Mouse (Mus musculus): ENCODE data around the gene Gm20521.
"Not testable (repeated sequence)": the region's sequence is repeated elsewhere in the genome, so short reads cannot be mapped to it uniquely, and the experiment has no call there.

Gm20521 gene

DNA sequence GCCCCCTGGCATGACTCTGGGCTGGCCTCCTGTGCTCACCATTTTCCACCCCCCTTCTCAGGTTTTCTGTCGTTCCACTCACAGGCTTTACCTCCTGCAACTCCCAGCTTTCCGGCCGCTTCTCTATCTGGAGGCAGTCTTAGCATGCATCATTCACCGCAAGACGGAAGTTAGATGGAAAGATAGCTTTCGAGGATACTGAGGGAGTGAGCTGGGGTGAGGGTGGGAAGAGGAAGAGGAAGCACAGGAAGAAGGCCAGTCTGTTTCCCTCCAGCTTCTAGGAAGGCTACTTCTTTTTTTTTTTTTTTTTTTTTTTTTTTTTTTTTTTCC lies 53.6 kb downstream of the Gm20521 start:
- no peak for DNase-seq (ENCODE audit: low read depth, low spot score)

GRCm38 (mm10) chr14:54937361-54938182 lies 54.3 kb downstream of the Gm20521 start:
- no peak for DNase-seq (ENCODE audit: low read depth, low spot score)

DNA sequence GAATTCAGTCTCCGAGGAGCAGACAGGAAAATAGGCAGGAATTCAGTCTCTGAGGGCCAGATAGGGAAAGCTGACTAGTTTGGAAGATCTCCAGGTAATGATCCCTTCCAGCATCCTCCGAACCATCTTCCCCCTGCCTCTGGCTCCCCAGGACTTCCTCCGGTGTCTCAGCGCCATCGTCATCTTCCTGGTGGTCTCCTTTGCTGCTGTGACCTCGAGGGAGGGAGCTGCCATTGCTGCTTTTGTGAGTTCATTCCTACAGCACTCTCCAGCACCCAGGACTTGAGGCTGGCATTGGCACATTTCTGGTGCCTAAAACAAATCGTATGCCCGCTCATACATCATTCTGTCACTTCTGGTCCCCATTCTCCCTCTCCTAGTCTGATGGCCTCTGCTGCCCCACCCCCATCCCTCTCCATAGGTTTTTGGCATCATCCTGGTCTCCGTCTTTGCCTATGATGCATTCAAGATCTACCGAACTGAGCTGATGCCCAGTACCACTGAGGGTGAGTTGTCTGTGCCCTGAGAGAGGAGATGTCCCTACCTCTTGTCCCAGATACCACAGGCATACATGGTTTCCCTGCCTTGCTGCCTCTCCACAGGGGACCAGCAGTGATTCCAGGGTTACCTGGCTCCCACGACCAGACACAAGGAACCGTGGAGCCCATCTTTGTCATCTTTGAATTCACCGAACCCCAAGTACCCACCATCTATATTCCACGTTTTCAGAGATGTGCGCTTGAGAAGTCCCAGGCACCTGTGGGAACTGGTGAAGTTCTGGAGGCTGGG lies 55.4 kb downstream of the Gm20521 start:
- DNase-seq (ENCODE audit: low read depth, low spot score), result no peak

- DNase-seq (ENCODE audit: low read depth, low spot score), result no peak
Measured at GRCm38 (mm10) chr14:54939434-54940175, 56.4 kb downstream of the Gm20521 start.

DNA sequence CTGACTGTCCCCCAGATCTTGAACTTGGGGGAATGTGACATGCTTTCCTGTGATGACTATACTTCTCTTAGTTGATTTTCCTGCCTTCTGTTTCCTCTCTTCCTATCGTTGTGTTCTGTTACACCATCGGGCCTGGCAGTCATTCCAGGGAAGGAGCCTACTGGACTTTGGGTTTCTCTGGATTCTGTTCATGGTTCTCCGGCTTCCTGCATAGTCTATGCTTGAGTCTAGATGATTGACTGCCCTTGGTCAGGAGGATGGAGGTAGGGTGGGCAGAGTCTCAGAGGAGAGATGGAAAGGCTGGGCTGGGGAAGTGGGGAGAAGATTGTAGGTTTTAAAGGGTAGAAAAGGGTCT lies 56.9 kb downstream of the Gm20521 start:
- no peak for DNase-seq (ENCODE audit: low read depth, low spot score)

DNA sequence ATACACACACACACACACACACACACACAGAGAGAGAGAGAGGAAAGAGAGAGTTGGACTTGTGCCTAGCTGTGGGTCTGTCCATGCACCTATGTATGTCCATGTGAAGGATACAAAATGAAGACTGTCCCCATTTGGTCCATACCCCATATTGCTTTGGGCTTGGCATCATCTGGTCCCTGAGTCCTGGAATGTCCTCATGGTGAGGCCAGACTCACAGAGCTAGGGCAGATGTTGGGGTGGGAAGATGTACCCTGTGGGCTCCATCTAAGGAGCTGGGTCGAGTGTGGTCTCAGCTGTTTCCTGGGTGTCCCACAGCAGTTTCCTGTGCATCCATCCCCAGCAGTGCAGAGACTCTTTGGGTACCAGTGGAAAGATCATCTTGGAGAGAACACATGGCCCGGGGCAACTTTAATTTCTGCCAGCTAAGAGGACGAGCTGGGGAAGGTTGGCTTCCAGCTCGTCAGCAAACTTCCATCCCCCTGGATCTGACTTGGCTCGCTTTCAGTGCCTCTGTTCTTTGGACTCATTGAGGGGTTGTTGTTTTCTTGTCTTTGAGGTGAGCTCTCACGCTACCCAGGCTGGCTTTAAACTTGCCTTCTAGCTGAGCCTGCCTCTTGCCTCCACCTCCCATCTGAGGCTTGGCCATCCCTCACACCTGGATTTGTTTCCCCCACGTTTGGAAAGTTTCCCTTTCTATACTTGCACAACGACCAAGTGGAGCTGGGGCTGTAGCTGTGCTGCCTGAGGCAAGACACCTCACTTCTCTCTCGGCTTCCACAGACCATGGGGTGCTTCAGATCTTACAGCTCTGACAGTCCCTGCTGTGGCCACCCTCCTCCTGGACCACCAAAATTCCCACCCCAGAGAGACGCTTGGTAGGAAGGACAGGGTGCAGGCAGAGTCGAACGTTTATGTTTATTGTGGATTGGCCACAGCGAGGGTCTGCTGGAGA lies 58.1 kb downstream of the Gm20521 start:
- DNase-seq (ENCODE audit: low read depth, low spot score), result no peak

- no peak for DNase-seq (ENCODE audit: low read depth, low spot score)
Measured at GRCm38 (mm10) chr14:54942479-54942878, 59.2 kb downstream of the Gm20521 start.

GRCm38 (mm10) chr14:54943971-54944370 lies 60.7 kb downstream of the Gm20521 start:
- no peak for DNase-seq (ENCODE audit: low read depth, low spot score)

DNA sequence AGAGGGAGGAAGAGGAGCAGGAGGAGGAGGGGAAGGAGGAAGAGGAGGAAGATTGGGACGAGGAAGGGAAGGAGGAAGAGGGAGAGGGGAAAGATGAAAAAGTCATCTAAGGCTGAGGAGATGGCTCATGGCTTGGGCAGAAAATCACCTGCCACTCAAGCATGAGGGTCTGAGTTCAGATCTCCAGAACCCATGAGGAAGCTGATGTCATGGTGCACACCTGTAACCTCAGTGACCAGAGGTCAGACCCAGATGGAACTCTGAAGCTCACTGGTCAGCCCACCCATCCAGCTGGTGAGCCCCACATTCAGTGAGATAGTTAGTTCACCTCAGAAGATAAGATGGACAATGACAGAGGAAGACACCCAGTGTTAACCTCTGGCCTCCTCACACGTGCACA lies 61.7 kb downstream of the Gm20521 start:
- no peak for DNase-seq (ENCODE audit: low read depth, low spot score)

DNA sequence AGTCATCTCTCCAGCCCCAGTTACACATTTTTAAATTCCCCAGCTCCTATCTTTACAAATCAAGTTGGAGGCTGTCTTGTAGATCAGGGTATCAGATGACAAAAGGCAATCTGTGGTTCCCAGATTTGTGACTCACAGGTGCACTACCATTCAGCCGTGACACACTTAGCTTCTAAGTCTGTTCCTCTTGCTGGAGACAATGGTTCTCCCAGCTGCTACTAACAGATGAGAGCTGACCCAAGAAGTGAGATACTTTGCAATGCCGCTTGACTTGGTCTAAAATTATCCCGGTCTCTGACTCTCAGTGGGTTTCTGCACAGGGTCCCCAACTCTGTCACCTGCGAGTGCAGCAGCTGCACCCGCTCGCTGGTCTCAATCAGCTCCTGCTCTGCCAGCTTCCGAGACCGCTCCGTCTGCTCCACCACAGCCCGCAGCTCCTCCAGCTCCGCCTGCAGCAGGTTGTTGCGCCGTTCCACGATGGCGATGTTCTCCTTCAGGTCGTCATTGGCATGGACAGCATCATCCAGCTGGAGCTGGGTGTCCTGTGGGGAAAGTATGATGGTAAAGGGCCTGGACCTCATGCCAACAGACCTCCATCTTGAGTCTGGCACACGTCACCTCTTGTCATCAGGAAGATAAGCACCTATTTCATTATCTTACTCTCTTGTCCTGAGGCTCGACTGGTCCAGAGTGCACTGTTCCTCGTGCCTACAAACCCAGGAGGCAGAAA lies 62.9 kb downstream of the Gm20521 start:
- DNase-seq (ENCODE audit: low read depth, low spot score), result no peak

- not testable (repeated sequence) for DNase-seq (ENCODE audit: low read depth, low spot score)
Measured at GRCm38 (mm10) chr14:54947008-54947407, 63.8 kb downstream of the Gm20521 start.

All from telencephalon, adult 2 months (tissue).